Mouse (Mus musculus) neural tube, embryonic 14.5 days (tissue): ENCODE measurements at regions not wholly inside any gene's neighbourhood (a gene's known extent, or its start where the extent isn't known, plus 50 kb on each side); places are given as distances from the start of the nearest gene placed in this dataset.

ENCODE experiments used
- ATAC-seq: fragments of 200-750 bp; cut with Nextera tagmentation; 2 replicates; pipeline ENCODE4 v1.8.0; 2017; ENCODE audit warnings: low read depth, mild to moderate bottlenecking, moderate TSS enrichment, moderate library complexity
- H3K27ac ChIP-seq: fragments of 300-500 bp; sonication (generic); 2 replicates; pipeline ENCODE4 v1.5.1; 2014; ENCODE audit warnings: low read depth, mild to moderate bottlenecking, control low read depth, low read length, moderate library complexity, mixed read lengths
- H3K27me3 ChIP-seq: fragments of 300-500 bp; sonication (generic); 2 replicates; pipeline ENCODE4 v1.6.1; 2014; ENCODE audit warnings: low read length; ENCODE audit not compliant: control insufficient read depth, insufficient read depth
- H3K36me3 ChIP-seq: fragments of 300-500 bp; sonication (generic); 2 replicates; pipeline ENCODE4 v1.6.1; 2014; ENCODE audit warnings: low read length, mixed read lengths; ENCODE audit not compliant: control insufficient read depth, insufficient read depth
- H3K4me1 ChIP-seq: fragments of 300-500 bp; sonication (generic); 2 replicates; pipeline ENCODE4 v1.6.1; 2014; ENCODE audit warnings: low read length; ENCODE audit not compliant: control insufficient read depth, insufficient read depth
- H3K4me2 ChIP-seq: fragments of 300-500 bp; sonication (generic); 2 replicates; pipeline ENCODE4 v1.6.1; 2014; ENCODE audit warnings: mild to moderate bottlenecking, low read depth, low read length, control low read depth
- H3K4me3 ChIP-seq: fragments of 300-500 bp; sonication (generic); 2 replicates; pipeline ENCODE4 v1.5.1; 2014; ENCODE audit warnings: low read depth, low read length, control low read depth, mixed read lengths
- H3K9ac ChIP-seq: fragments of 300-500 bp; sonication (generic); replicated peaks from 2 replicates; pipeline ENCODE4 v1.6.1; 2014; ENCODE audit warnings: low read depth, mild to moderate bottlenecking, control low read depth, low read length, mixed read lengths
- H3K9me3 ChIP-seq: fragments of 300-500 bp; sonication (generic); 2 replicates; pipeline ENCODE4 v1.6.1; 2016; ENCODE audit warnings: low read length; ENCODE audit not compliant: control insufficient read depth
- WGBS: fragments of 180-500 bp; shearing (Covaris S2); extraction: QIAGEN DNeasy Blood & Tissue Kit; methylation state at CpG from one replicate; pipeline ENCODE4 v1.1.7; 2014; 5-methylcytosine and 5-hydroxymethylcytosine counted together

- H3K9me3 ChIP-seq: no peaks in the 10 kb centered on the region
- no peaks in the 10 kb centered on the region for H3K27me3 ChIP-seq
- no peak overlapping the region for H3K9ac ChIP-seq
- no peaks in the 10 kb centered on the region for H3K36me3 ChIP-seq
- no peaks in the 10 kb centered on the region for H3K4me1 ChIP-seq
- no peak overlapping the region for H3K27ac ChIP-seq
- ATAC-seq: no peak
- H3K4me3 ChIP-seq: no peak overlapping the region
- no peak overlapping the region for H3K4me2 ChIP-seq
- WGBS: 94% methylated on average over 13 of the region's 13 CpGs
These were observed 344.7 kb upstream of the Tbx3 start for GRCm38 (mm10) chr5:119325681-119326255.

GRCm38 (mm10) chr5:119326895-119327294 lies 343.6 kb upstream of the Tbx3 start:
- no peak for ATAC-seq
- no peaks in the 10 kb centered on the region for H3K27me3 ChIP-seq
- H3K4me1 ChIP-seq: no peaks in the 10 kb centered on the region
- H3K4me2 ChIP-seq: no peak overlapping the region
- no peak overlapping the region for H3K9ac ChIP-seq
- no peak overlapping the region for H3K4me3 ChIP-seq
- no peaks in the 10 kb centered on the region for H3K9me3 ChIP-seq
- 90% methylated on average over 8 of the region's 8 CpGs for WGBS
- H3K36me3 ChIP-seq: no peaks in the 10 kb centered on the region
- H3K27ac ChIP-seq: no peak overlapping the region

- no peaks in the 10 kb centered on the region for H3K9me3 ChIP-seq
- no peak overlapping the region for H3K4me2 ChIP-seq
- no peak for ATAC-seq
- H3K9ac ChIP-seq: no peak overlapping the region
- no peaks in the 10 kb centered on the region for H3K4me1 ChIP-seq
- no peak overlapping the region for H3K27ac ChIP-seq
- 87% methylated on average over 7 of the region's 7 CpGs for WGBS
- H3K36me3 ChIP-seq: no peaks in the 10 kb centered on the region
- H3K27me3 ChIP-seq: no peaks in the 10 kb centered on the region
- no peak overlapping the region for H3K4me3 ChIP-seq
These were observed 341.5 kb upstream of the Tbx3 start for GRCm38 (mm10) chr5:119328971-119329370.

GRCm38 (mm10) chr5:119329371-119329770 lies 341.1 kb upstream of the Tbx3 start:
- no peak for ATAC-seq
- no peak overlapping the region for H3K27ac ChIP-seq
- H3K36me3 ChIP-seq: no peaks in the 10 kb centered on the region
- no peak overlapping the region for H3K4me3 ChIP-seq
- H3K4me2 ChIP-seq: no peak overlapping the region
- WGBS: 96% methylated on average over 10 of the region's 10 CpGs
- H3K27me3 ChIP-seq: no peaks in the 10 kb centered on the region
- H3K9me3 ChIP-seq: no peaks in the 10 kb centered on the region
- H3K4me1 ChIP-seq: no peaks in the 10 kb centered on the region
- no peak overlapping the region for H3K9ac ChIP-seq

GRCm38 (mm10) chr5:119329860-119330259 lies 340.6 kb upstream of the Tbx3 start:
- H3K27me3 ChIP-seq: no peaks in the 10 kb centered on the region
- no peaks in the 10 kb centered on the region for H3K4me1 ChIP-seq
- H3K9me3 ChIP-seq: no peaks in the 10 kb centered on the region
- 85% methylated on average over 6 of the region's 6 CpGs for WGBS
- H3K4me3 ChIP-seq: no peak overlapping the region
- ATAC-seq: no peak
- no peak overlapping the region for H3K9ac ChIP-seq
- H3K27ac ChIP-seq: no peak overlapping the region
- no peak overlapping the region for H3K4me2 ChIP-seq
- no peaks in the 10 kb centered on the region for H3K36me3 ChIP-seq

- 60% methylated on average over 3 of the region's 3 CpGs for WGBS
- Histone ChIP-seq H3K36me3 (no peaks in the 10 kb centered on the region), H3K27ac (no peak overlapping the region), H3K27me3 (no peaks in the 10 kb centered on the region), H3K9ac (no peak overlapping the region), H3K9me3 (no peaks in the 10 kb centered on the region), H3K4me1 (no peaks in the 10 kb centered on the region), H3K4me3 (no peak overlapping the region), H3K4me2 (no peak overlapping the region)
- no peak for ATAC-seq
These were observed 339.0 kb upstream of the Tbx3 start for GRCm38 (mm10) chr5:119331461-119331860.

- no peak overlapping the region for H3K27ac ChIP-seq
- H3K9me3 ChIP-seq: no peaks in the 10 kb centered on the region
- H3K4me3 ChIP-seq: no peak overlapping the region
- no peaks in the 10 kb centered on the region for H3K36me3 ChIP-seq
- WGBS: 68% methylated on average over 7 of the region's 7 CpGs
- H3K4me1 ChIP-seq: no peaks in the 10 kb centered on the region
- H3K27me3 ChIP-seq: no peaks in the 10 kb centered on the region
- no peak for ATAC-seq
- H3K9ac ChIP-seq: no peak overlapping the region
- H3K4me2 ChIP-seq: no peak overlapping the region
These were observed 337.8 kb upstream of the Tbx3 start for GRCm38 (mm10) chr5:119332621-119333020.

- Histone ChIP-seq H3K4me3 (no peak overlapping the region), H3K27ac (no peak overlapping the region), H3K4me1 (no peaks in the 10 kb centered on the region), H3K36me3 (no peaks in the 10 kb centered on the region), H3K27me3 (no peaks in the 10 kb centered on the region), H3K9ac (no peak overlapping the region), H3K9me3 (no peaks in the 10 kb centered on the region), H3K4me2 (no peak overlapping the region)
- WGBS: 100% methylated on average over 2 of the region's 2 CpGs
- no peak for ATAC-seq
These were observed 335.3 kb upstream of the Tbx3 start for GRCm38 (mm10) chr5:119335211-119335610.

- Histone ChIP-seq H3K9me3 (no peaks in the 10 kb centered on the region), H3K4me2 (no peak overlapping the region), H3K4me1 (no peaks in the 10 kb centered on the region), H3K36me3 (no peaks in the 10 kb centered on the region), H3K27ac (no peak overlapping the region), H3K27me3 (no peaks in the 10 kb centered on the region), H3K9ac (no peak overlapping the region), H3K4me3 (no peak overlapping the region)
- WGBS: 77% methylated on average over 6 of the region's 6 CpGs
- no peak for ATAC-seq
These were observed 334.5 kb upstream of the Tbx3 start for GRCm38 (mm10) chr5:119335979-119336378.
